Mouse (Mus musculus) T-helper 1 cell (primary cell): Measurements from ENCODE around the gene Meis2.

Source experiments
- in situ Hi-C: fragments of 300-600 bp; cut with MboI, MseI; formaldehyde crosslinking; loops from one replicate; pipeline ENCODE4 v1.15.1; 2025; ENCODE audit warnings: high pct_unique_total_duplicates

Gene Meis2

DNA sequence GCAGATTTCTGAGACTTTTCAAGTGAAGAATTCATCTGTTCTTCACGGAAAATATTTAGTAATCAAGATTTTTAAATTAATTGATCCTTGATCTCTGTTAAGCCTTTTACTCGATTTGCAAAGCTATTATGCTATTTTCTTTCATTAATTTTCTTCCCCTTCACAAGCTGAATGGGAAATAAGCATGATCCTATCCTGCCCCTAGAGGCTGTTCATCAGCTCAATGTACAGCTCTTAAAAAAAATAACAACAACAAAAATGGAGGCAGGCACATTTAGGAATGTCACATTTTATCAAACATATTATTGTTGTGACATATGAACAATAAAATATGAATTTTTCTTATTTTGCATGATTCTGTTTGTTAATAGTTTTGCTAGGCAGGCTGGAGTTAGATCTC is 103.5 kb downstream of the Meis2 start:
- in situ Hi-C loops = no loop called here

DNA sequence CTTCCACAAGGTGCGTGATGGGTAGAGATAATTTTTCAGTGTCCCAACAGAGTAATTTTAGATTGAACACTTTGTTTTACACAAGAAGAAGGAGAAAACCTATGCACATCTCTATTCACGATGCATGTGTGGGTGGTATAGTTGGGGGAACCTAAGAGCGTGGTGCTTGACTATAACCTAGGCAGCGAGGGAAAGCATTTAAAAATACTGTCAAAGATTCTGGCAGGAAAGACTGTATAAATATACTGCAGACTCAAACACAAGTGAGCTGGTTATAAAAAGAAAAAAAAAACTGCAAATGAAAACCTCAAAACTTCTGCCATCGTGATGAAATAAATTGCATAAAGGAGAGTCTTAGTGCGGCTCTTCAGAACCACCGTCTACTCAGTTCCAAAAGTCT is 105.0 kb downstream of the Meis2 start:
- in situ Hi-C loops = no loop called here

DNA sequence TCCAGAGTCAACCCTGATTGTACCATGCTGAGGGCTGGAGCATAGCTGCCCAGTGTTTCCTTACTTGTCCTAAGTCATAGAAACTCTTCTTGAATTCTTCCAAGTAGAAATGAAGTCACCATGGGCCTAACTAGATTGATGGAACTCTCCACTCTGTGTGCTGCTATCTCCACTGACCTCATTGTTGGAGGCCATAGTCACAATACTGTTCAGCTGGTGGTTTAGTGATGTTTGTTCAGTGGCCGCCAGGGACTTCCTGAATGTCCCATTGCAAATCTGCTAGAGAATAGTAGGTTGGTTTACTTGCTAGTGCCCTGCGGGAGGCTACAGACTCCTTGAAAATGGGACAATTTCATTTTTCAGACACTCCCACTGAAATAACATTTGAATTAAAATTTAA is 108.9 kb downstream of the Meis2 start:
- in situ Hi-C loops = no loop called here

DNA sequence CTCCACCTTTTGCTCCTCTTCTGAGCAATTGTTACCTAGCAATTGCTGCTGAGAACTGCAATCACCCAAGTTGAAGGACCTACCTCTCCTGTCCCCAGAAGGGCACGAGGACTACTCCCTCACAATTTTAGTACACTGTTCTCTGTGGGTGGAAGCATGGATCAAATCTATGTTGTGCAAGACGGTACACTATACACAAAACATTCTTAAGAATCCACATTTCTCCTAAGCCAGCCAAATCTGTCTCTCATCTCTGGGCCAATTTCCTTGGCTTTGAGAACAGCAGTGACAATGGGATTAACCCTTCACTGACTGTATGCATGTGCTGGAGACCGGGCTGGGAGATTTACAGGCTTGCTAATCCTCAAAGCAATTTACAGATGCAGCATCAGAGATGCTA is 115.0 kb downstream of the Meis2 start:
- in situ Hi-C loops = no loop called here

DNA sequence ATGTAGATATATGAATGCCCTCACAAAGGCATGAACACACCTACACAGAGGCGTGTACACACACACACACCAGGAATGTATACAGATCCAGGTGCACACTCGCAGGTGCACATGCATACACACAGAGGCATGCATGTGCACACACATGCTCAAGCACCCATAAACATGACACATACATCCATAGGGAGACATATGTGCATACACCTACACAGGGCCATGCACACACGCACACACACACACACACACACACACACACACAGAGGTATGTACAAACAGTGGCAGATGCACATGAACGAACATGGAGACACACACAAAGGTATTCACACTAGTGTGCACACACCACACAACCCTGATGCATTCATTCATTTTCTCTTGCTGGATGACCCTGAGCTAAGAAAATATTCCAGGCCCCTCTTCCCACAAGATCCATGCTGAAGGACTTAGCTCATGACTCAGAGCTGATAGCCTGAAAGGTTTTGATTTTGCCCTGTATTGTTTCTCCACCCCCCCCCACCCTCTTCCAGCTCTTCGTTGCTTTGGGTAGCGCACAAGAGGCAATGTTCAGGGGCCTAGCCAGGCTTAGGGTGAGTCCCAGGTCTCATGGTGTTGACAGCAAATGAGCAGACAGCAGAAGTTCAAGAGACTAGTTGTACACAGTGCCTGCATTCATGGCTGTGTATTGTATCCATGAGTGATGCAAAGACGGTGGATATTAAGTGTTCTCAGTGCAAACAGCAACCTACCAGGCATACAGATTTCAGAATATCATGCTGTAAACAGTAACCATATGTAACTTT is 116.8 kb downstream of the Meis2 start:
- in situ Hi-C loops = no loop called here

DNA sequence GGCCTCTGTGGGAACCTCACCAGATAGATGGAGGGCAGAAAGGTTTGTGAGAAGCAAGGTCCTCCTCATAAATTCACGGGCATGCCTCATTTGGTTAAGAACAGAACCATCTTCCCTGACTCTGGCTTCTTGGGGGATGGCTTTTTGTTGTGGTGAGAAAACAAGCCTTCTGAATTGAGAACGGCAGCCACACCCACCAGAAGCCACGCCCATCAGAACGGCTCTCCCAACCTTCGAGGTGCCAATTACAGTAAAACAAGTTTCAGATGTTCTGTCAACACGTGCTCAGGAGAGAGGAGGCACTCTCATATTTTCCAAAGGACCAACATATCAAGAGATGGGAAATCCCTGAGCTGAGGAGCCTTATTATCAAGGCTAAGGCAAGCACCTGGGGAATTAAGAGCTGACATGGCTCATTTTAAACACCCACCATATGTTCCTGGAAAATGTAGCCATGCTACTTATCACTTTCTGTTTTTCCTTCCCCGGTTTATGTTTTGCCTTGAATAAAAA is 117.9 kb downstream of the Meis2 start:
- in situ Hi-C loops = no loop called here

DNA sequence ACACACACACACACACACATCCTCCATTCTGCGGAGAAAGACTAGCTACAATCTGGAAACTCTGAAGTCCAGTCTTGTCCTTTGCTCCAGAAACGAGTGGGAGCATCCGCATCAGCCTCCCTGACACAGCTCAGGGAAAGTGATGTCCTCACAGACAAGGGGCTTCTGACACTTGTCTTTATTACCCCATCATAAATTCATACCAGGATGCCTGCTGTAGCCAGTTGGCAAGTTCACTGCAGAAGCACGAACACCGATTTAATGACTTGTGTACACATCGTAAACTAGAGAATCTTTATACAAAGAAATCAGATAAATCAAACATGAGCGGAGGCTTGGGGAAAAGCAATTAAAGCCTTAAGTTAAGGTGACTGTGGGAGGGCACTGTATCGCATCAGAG is 122.6 kb downstream of the Meis2 start:
- in situ Hi-C loops = no loop called here

DNA sequence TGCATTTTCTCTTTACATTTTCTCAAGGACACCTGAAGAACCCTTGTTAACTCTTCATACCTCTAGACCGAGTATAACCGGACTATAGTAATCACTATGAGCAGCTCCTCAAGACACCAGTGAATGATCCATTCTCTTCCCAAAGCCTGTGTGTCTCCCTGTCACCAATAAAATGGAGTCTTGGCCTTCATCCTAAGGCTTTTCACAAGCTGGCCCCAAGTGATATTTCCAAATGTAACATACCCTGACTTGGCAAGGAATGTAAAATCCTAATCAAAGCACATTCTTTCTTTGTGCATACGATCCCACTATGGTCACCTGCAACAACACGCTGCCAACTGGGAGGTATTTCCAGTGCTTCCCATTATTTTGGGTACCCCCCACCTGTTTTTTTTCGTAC is 125.8 kb downstream of the Meis2 start:
- in situ Hi-C loops = no loop called here

DNA sequence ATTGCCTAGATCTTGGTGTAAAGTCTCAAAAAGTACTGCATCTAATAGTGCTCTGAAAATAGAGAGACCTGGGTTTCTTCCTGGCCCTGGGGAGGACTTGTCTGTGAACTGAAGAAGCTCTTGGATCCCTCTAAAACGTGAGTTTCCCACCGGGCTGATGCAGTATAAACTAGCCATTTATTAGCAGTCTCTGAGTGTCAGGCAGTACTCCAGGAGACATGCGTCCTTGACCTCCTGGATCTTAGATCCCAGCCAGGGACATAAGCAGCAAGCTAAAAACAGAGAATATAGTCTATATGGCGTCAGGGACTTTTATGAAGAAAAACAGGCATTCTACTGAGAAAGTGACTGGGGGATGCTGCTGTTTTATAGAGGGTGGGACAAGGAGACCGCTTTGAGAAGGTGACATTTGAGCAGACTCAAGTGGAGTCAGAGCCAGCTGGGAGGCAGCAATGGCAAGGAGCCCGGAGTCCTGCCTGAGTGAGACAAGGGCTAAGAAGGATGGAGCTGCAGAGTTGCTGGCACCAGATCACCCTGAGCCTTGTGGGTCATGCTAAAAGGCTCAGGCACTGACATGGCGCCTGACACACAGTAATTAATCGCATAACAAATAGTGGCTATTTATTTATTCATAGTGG is 126.6 kb downstream of the Meis2 start:
- in situ Hi-C loops = no loop called here

DNA sequence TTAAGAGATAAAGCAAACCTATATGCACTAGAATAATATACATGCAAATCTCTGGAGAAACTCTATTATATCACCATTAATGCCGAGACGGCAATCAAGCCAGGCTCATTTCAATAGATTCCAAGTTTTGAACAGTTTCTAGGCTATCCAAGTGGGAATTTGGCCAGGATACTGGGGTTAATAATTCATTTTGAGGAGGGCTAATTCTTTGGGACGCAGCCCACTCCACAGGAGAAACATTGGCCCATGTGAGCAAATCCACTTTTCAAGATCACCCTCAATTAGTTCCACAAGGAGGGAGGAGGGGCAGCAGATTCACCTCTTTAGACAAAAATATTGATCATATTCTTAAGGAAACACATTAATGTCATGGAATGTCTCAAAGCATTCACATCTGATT is 127.3 kb downstream of the Meis2 start:
- in situ Hi-C loops = no loop called here

DNA sequence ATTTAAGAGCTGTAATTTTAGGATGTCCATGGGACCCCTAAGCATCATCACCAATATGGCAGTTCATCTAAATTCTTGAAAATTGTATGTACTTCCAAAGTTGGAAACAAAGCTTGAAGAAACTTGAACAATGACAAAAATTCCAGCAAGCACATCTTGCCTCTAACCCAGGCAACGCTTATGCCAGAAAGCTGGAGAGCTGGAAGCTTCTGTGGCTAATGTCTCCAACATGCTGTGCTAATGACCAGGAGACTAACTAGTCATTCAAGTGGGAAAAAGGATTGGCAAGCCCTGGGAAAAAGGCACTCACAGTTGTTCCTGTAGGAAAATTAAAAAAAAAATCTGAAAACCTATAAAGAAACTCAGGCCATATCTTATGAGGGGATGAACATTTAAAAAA is 127.7 kb downstream of the Meis2 start:
- in situ Hi-C loops = no loop called here

DNA sequence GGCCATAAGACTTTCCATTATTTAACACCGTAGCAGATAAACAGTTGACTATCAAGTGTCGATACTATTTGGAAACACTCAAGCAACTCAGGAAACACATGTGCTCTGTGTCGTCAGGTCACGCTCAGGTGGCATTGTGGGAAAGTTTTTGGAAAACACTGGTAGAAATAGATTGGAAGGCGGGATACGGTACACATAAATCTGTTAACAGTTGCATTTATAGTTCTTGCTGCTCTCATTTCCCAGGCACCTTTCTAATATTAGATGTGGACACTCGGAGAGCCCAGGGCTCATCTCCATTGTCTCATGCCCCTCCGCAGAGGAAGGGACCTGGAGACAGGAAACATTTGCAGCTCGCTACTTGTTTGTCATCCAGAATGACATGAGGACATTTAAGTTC is 128.9 kb downstream of the Meis2 start:
- in situ Hi-C loops = no loop called here

DNA sequence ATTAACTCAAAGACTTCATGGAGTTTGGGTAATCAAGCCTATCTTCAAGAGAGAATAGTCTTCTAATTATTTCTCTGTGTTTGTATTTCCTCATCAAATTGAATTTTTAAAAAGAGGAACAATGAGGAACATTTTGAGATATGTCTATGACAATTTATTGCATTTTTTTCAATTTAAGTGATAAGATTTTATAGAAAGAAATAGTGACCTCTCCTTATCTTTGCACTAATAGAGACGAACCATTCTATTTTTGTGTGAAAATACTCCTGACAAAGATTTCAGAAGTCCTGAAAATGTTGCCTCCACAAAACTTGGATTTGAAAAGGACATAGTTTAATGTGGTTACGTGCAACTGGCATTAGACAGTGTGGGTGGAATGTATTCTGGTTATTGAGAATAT is 131.3 kb downstream of the Meis2 start:
- in situ Hi-C loops = no loop called here

DNA sequence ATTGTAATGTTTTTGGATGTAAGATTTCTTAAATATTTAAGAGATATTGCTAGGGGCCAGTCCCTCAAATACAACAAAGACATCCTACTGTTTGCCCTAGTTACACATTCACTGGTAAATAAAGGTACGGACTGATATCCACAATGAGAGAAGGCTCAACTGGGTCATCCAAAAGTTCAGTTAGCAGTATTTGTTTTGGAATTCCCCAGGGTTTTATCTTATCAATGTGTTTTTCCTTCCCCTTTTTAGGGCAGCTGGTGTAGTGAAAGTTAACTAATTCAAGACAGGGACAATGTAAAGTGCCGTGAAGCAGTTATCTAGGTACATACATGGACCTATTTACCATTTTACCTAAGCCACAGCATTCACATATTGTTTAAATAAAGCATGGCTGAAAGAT is 132.4 kb downstream of the Meis2 start:
- in situ Hi-C loops = no loop called here

DNA sequence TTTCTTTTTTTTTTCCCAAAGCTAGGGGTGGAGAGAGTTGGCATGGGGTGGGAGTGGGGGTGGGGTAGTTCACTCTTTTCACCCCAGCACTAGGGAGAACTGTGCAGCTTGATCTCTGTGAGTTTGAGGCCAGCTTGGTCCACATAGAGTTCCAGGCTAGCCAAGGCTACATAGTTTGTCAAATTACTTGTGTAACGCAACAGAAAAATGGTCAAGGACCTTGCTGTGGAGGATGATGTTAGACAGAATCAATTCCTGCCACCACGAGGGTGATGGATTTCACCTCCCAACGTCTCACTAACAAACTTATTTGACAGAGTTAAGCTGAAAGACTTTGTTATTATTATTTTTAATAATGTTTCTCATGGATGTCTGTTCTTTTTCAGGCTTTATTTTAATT is 139.9 kb downstream of the Meis2 start:
- in situ Hi-C loops = no loop called here

DNA sequence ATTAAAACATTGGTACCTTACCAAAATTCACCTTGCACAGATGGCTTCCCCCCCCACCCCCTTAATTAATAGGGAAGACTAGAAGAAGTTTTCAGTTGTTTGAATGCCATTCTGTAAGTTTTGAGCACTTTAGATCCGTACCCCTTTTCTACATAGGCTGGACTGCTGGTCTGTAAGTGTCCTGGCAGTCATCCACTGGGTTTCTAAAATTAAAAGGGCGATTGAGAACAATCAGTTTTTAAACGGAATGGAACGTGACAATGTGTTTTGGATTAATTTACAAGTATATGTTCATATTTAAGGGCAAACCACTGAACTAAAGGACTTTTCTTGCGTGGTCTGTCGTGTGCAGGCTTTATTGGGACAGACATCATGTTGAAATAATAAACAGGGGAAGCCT is 141.2 kb downstream of the Meis2 start:
- in situ Hi-C loops = no loop called here

DNA sequence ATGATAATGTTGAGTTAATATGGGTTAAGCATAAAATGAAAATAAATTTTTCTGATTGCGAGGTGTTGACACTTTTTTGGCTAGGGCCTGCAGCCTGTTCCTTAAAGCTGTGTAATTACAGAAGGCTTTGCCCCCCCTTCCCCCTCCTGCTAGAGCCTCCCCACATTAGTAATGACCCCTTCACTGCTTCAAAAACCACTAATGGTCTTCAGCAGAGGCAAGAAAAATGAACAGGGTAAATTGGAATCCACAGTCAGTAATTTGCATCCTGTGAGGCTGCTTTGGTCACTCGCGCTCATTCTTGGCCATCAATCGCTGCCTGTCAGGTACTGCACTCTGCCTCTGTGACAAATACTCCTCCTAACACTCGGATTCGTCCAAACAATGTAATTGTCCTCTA is 142.4 kb downstream of the Meis2 start:
- in situ Hi-C loops = no loop called here

DNA sequence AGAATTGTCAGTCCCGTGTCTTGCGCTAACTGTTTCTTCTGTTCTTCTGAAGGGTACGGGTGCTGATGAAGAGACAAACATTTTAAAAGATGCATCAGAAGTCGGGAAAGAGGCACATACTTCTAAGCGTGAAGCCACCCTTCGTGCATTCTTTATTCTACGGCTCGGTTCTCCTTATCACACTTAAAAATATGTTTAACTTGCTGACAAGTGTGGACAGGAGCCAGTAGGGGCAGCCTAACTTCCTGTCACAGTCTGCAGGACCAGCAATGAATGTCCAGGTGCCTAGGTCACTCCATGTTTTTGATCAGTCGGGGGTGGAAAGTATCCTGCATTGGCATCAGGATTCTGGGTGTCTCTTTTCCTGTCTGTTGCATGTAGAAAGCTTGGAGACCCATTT is 144.0 kb downstream of the Meis2 start:
- in situ Hi-C loops = no loop called here

DNA sequence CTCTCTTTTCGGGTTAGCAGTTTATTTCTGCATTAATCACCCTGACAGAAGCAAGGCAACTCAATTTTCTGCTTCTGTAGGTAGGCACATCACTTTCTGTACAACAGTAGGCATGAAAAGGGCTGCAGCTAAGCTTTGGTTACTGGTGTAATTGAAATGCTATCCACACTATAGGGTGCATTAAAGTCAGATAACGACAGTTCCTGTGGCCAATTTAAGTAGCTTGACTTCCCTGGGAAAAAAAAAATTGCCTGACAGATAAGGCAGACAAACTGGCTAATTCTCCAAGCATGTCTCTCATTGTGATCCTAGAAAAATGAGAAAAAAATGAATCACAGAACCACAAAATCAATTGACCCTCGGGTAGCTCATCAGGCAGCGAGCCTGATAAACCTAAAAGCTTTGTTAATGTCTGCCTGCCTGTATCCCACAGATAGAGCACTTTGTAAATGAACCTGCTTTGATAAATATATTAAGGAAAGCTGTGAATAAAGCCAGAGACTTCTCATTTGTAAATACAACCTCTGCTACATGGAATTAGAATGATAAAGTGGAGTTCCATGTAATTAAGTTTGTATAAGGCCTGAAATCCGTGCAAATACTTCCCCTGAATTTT is 145.2 kb downstream of the Meis2 start:
- in situ Hi-C loops = no loop called here

DNA sequence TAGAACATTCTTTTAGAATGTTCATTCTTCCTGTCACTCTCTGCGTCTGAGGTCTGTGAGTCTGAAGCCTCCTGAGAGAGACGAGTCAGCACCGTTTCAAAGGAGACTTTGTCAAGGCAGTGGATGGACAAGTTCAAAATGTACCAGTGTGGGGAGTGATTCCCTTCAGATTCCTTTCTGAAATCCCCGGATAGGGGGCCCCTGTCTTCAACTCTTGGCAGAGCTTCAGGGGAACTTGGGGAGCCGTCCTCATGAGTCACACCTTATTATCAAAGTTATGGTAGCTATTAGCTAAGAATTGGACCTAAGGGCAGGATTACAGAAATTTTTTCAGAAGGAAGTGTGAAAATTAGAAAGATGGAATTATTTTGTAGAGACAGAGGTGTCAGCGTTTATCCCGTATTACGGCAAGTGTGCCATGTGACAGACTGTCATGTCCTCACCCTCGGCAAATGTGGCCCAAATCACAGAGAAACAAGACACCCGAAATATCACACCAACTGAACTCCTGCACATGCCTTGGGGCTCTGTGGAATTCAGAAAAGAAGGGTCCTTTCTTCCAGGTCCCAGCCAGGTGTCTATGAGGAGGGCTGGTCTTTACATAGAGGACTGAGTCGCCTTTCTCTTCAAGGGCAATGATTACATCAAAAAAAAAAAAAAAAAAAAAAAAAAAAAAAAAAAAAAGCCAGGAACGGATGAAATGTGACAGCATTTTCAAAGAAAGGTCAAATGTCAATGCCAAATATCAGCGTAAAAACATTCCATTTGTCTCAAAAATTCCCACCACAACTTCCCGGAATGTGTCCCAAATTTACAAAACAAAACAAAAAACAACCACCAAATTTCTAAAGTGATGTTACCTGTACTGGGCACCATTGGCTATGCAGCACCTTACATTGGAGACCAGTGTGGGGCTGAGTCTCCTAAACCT is 146.2 kb downstream of the Meis2 start:
- in situ Hi-C loops = no loop called here

DNA sequence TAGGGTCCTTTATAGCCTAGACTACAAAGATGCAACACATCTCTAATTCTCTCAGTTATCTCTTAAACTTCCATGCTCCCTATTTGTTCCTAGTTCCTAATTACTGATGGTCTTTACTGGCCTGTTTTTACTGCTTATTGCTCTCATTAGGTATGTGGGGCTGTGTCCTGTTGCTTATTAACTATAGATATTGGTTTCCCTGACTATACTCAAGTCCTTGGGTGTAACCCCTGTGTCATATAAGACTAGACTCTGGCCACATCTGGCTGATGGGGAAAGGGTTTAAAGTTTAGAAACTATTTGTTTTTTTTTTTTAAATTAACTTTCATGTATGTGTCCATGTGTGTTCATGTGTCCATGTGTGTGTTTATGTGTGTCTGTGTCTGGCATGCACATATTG is 147.1 kb downstream of the Meis2 start:
- in situ Hi-C loops = no loop called here

DNA sequence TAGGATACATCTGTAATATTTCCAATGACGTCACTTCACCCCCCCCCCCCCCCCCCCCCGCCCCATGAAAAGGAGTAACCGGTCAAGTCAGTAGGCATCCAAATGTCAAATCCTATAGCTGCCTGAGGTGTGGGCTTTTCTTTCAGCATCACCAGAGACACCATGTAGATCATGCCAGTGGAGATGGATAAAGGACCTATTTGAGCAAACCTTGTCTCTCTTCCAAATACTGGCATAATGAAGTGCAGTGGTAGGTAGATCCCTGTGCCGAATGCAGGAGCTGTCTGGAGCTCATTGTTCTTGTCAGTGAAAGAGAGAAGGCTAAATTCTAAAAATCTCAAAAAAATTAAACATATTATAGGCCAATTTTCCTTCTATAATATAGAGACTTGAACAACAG is 151.1 kb downstream of the Meis2 start:
- in situ Hi-C loops = no loop called here
